Comparison of ENCODE assay signal across 8 mouse cellular contexts in the genomic region with DNA sequence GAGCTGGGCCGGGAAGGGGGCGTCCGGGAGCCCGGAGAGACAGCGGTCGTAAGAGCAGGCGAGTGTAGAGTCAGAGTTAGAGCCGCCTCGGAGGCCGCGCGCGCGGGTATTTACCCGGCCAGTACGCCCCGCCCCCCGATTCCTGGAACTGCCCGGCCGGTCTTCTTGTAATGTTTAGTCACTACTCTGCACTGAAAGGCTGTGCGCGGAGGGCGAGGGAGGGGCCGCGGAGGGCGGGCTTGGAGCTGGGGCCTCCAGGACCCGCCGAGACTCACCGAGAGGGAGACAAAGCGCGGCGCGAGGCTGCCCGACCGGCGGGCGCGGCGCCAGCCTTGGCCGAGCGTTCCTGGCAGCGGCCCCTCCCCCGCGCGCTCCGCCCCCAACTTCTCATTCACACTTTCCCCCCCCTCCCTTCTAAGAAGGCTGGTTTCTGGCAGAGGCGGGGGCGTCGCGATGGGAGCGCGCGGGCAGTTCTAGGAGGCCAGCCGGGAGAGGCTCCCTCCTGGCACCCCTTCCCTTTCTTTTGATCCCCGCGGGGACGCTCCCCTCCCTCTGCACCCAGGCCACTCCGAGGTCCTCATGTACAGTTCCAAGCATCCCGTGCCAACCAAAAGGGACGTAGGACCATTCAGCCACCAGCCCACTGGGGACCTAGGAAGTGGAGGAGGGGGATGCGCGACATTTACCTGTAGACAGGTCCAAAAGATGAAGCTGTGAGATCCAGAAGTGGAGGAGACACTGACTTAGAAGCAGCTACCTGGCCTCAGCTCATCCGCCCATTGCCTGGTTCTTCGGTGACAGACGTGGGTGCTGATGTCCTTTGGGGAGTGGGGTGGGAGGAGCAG. TPM values are rescaled to one million over a fixed set of nuclear protein-coding genes. Genes with fewer than 3 reads are reported as not detected.
DNase-seq lines count a peak whose midpoint lies in the region; ATAC-seq lines count a peak whose summit lies in the region.

No protein-coding gene starts in this region.

- H3K36me3 ChIP-seq in hindbrain, embryonic 16.5 days (ENCODE audit: control insufficient read depth, insufficient read depth, low read length) = no peaks in the 10 kb centered on the region

- WGBS in hindbrain, embryonic 16.5 days = 1% methylated on average over 54 of the region's 65 CpGs

- peak overlapping the region; percentile 52 for H3K4me3 ChIP-seq in hindbrain, embryonic 16.5 days (ENCODE audit: low read length)

- H3K4me2 ChIP-seq in hindbrain, embryonic 16.5 days (ENCODE audit: low read length) = peak overlapping the region; percentile 90

- peaks cover 7% of the 10 kb centered on the region; the same call in 1 of the 2 replicates for H3K27me3 ChIP-seq in hindbrain, embryonic 16.5 days (replicated peaks; ENCODE audit: control insufficient read depth, insufficient read depth, low read length)

- DNase-seq in ZHBTc4 (ENCODE audit: low read depth, low spot score) = peak; percentile 99
- DNase-seq in cerebellum, postnatal 4 days (ENCODE audit: low spot score in 2 of 2) = peak; percentile 76 to 93
- peak; percentile 94 for DNase-seq in gastrocnemius, adult 18-20 months (ENCODE audit: low spot score)
- DNase-seq in left cerebral cortex, adult 18-20 months (ENCODE audit: low spot score in 2 of 2) = peak; percentile 78 to 86
- peak; percentile 99 to 100 for DNase-seq in lung, postnatal 4 days
- peak; percentile 82 to 91 for DNase-seq in right cerebral cortex, adult 2 months (ENCODE audit: low spot score in 2 of 2)
- DNase-seq in urinary bladder, postnatal 14 days (ENCODE audit: low spot score) = peak; percentile 98

- H3K9me3 ChIP-seq in hindbrain, embryonic 16.5 days (ENCODE audit: control insufficient read depth, low read length) = no peaks in the 10 kb centered on the region

- H3K9ac ChIP-seq in hindbrain, embryonic 16.5 days (ENCODE audit: low read depth, low read length) = peak overlapping the region; percentile 71

- H3K27ac ChIP-seq in hindbrain, embryonic 16.5 days (ENCODE audit: low read depth, low read length) = peak overlapping the region; percentile 74

- peaks cover 41% of the 10 kb centered on the region for H3K4me1 ChIP-seq in hindbrain, embryonic 16.5 days (ENCODE audit: control insufficient read depth, insufficient read depth, low read depth, low read length)

- peak; percentile 91 for ATAC-seq in hindbrain, embryonic 16.5 days

RNA-seq across cellular contexts. Expression of a gene that starts 0.5 kb away (rescaled TPM):
- total RNA-seq in gastrocnemius, adult 18-20 months (2021) = 1 to 10 TPM; 3.1 to 6.6 TPM
- 7.5 and 8.9 TPM in 2 replicates for polyA plus RNA-seq in hindbrain, embryonic 16.5 days (2015; fragmentation: Nextera tagmentation; extraction: Ambion mirVana)
- total RNA-seq in left cerebral cortex, adult 18-20 months (2021) = 1 to 10 TPM; 4.5 to 4.9 TPM

RNA-seq across cellular contexts. Expression of a gene that starts 16.8 kb away (rescaled TPM):
- total RNA-seq in gastrocnemius, adult 18-20 months (2021) = 10 to 100 TPM; 17.6 to 18.5 TPM
- polyA plus RNA-seq in hindbrain, embryonic 16.5 days (2015; fragmentation: Nextera tagmentation; extraction: Ambion mirVana) = 67.3 and 68.4 TPM in 2 replicates
- total RNA-seq in left cerebral cortex, adult 18-20 months (2021) = 10 to 100 TPM; 87.1 to 89.0 TPM

Comparison
In these comparisons a context has a peak if more than half of its experiments do, and no peak if none do; other contexts are left out.
1. Peak in every context shown above with its lines: DNase-seq, ATAC-seq, H3K4me3 ChIP-seq and H3K27ac ChIP-seq.
2. RNA of a gene that starts 16.8 kb away (total RNA-seq): 87.1 to 89.0 TPM in left cerebral cortex, adult 18-20 months; 17.6 to 18.5 TPM in gastrocnemius, adult 18-20 months; every median in the first group is over 4 times any median in the second.